Mouse (Mus musculus): ENCODE data around the gene Rxylt1. TPM values are rescaled to one million over a fixed set of nuclear protein-coding genes. Genes with fewer than 3 reads are reported as not detected.
A peak's percentile ranks its signal among the peaks of the same experiment; 100 is the strongest.

Rxylt1 gene
- total and polyA plus RNA-seq, 3 experiments = 4.9 to 38.8 (median 36.4) TPM

DNA sequence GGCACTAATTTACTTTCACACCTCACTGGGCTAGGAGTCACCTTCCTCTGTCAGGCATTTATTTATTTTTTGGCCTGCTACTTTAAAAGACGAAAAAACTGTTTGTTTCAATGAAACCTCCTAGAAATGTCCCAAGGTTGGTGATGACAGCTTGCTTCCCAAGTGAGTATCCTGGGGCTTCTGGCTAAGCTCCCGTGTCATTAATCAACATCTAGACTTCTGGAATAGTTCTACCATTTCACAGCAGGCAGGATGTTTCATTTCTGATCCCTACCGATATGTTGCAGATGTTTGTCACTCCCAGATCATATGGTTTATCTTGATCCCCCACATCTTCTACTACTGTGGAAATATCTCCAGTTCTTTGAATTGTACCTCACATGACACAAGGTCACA lies 9.5 kb upstream of the Rxylt1 start:
- TF ChIP-seq EP300 (IDR thresholded peaks at IDR 0.05; ENCODE audit: insufficient read depth, low read depth, low read length) = no peak
- no peak overlapping the region for H3K4me3 ChIP-seq
- H3K27me3 ChIP-seq (ENCODE audit: control insufficient read depth, insufficient read depth, low read length) = no peaks in the 10 kb centered on the region
- no peak overlapping the region for H3K27ac ChIP-seq
- no peak overlapping the region for H3K9ac ChIP-seq (ENCODE audit: low read depth, low read length)
- 61% methylated on average over 3 of the region's 3 CpGs for WGBS
- DNase-seq = no peak
- intact Hi-C loops (cut with DNase I) = loop anchor here (5.0 kb wide), 2 partner anchors 341 to 421 kb away; partner anchors contain the start of gene Avpr1a
- no peaks in the 10 kb centered on the region for H3K4me1 ChIP-seq (ENCODE audit: control insufficient read depth, insufficient read depth, low read length)
- H3K79me2 ChIP-seq (replicated peaks; ENCODE audit: control insufficient read depth, insufficient read depth, low read length) = no peaks in the 10 kb centered on the region
- H3K36me3 ChIP-seq (ENCODE audit: control insufficient read depth, insufficient read depth, low read length) = no peaks in the 10 kb centered on the region

DNA sequence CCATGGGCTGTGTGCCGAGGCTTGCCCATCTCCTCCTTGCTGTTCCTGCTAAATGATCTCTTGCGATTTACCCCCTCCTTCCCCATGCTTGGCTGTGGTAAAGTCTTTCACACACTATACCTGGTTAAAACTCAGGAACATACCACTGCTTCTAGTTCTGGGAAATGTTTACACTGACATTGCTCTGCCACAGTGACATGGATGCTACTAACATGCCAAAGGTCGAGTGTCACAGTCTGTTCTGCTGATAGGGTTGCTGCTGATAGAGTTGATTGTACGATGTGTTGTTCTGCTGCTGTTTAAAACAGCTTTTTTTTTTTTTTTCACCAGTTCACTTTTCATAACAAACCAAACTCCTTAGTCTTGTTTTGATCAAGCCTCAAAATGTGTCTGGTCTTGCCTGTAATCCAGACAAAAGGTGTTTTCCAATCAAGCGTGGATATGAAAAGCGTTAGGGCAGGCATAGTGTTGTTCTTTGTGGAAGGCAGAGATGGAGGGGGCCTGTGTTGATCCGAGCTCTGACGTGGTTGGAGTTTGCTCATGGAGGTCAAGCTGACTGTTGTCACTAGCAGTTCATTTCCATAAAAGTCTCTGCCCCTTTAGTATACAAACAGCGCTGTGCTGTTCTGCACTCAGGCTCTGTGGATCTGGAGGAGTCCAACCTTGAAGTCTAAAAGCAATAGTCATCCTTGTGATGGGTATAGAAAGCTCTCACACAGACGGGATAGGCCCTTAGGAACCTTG lies 8.9 kb upstream of the Rxylt1 start:
- Histone ChIP-seq H3K9ac (ENCODE audit: low read depth, low read length) (no peak overlapping the region), H3K79me2 (replicated peaks; ENCODE audit: control insufficient read depth, insufficient read depth, low read length) (no peaks in the 10 kb centered on the region), H3K36me3 (ENCODE audit: control insufficient read depth, insufficient read depth, low read length) (no peaks in the 10 kb centered on the region), H3K27me3 (ENCODE audit: control insufficient read depth, insufficient read depth, low read length) (no peaks in the 10 kb centered on the region), H3K4me3 (no peak overlapping the region), H3K4me1 (ENCODE audit: control insufficient read depth, insufficient read depth, low read length) (no peaks in the 10 kb centered on the region), H3K27ac (no peak overlapping the region)
- WGBS = 67% methylated on average over 10 of the region's 10 CpGs
- TF ChIP-seq CTCF (IDR thresholded peaks at IDR 0.05) (no peak), EP300 (IDR thresholded peaks at IDR 0.05; ENCODE audit: insufficient read depth, low read depth, low read length) (no peak), POLR2A (IDR thresholded peaks at IDR 0.05; ENCODE audit: insufficient read depth, low read depth, low read length) (no peak)
- intact Hi-C loops (cut with DNase I) = loop anchor here (5.0 kb wide), 2 partner anchors 341 to 421 kb away; partner anchors contain the start of gene Avpr1a
- no peak for DNase-seq

- peak; percentile 18 to 47 for DNase-seq
- TF ChIP-seq EP300 (IDR thresholded peaks at IDR 0.05; ENCODE audit: insufficient read depth, low read depth, low read length) (0 out of 2 replicates have a peak, but pooled peaks have one; percentile 17), POLR2A (IDR thresholded peaks at IDR 0.05; ENCODE audit: insufficient read depth, low read depth, low read length) (no peak), CTCF (IDR thresholded peaks at IDR 0.05) (peak; percentile 86)
- no peaks in the 10 kb centered on the region for H3K79me2 ChIP-seq (replicated peaks; ENCODE audit: control insufficient read depth, insufficient read depth, low read length)
- no peaks in the 10 kb centered on the region for H3K4me1 ChIP-seq (ENCODE audit: control insufficient read depth, insufficient read depth, low read length)
- WGBS = 3% methylated on average over 3 of the region's 3 CpGs
- H3K27ac ChIP-seq = no peak overlapping the region
- no peak overlapping the region for H3K4me3 ChIP-seq
- H3K27me3 ChIP-seq (ENCODE audit: control insufficient read depth, insufficient read depth, low read length) = no peaks in the 10 kb centered on the region
- no peak overlapping the region for H3K9ac ChIP-seq (ENCODE audit: low read depth, low read length)
- no peaks in the 10 kb centered on the region for H3K36me3 ChIP-seq (ENCODE audit: control insufficient read depth, insufficient read depth, low read length)
- intact Hi-C loops (cut with DNase I) = loop anchor here (5.0 kb wide), 2 partner anchors 342 to 422 kb away; partner anchors contain the start of gene Avpr1a
Observed at GRCm38 (mm10) chr10:122105407-122105806, 8.2 kb upstream of the Rxylt1 start.

DNA sequence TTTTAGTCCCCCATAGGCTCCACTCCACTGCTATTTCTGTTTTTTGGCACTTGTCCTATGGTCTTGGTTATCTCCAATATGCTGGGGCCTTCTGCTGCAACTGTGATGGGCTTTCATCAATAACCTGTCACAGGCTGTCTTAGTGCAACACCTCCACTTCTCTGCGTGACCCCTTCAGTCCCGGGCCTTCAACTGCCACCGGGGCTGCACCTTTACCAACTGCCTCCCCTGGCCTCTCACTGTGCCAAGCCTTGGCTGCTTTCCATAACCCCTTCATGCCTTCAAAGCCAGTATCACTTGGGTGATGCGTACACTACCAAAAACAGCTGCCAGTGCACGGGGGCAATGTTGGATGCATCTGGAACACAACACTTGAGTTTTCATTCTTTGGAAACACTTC lies 5.5 kb upstream of the Rxylt1 start:
- WGBS = 59% methylated on average over 5 of the region's 5 CpGs
- Histone ChIP-seq H3K9ac (ENCODE audit: low read depth, low read length) (no peak overlapping the region), H3K4me3 (no peak overlapping the region), H3K36me3 (ENCODE audit: control insufficient read depth, insufficient read depth, low read length) (no peaks in the 10 kb centered on the region), H3K79me2 (replicated peaks; ENCODE audit: control insufficient read depth, insufficient read depth, low read length) (no peaks in the 10 kb centered on the region), H3K27ac (no peak overlapping the region), H3K27me3 (ENCODE audit: control insufficient read depth, insufficient read depth, low read length) (no peaks in the 10 kb centered on the region), H3K4me1 (ENCODE audit: control insufficient read depth, insufficient read depth, low read length) (no peaks in the 10 kb centered on the region)
- DNase-seq = no peak
- no peak for TF ChIP-seq EP300 (IDR thresholded peaks at IDR 0.05; ENCODE audit: insufficient read depth, low read depth, low read length)
- TF ChIP-seq POLR2A (IDR thresholded peaks at IDR 0.05; ENCODE audit: insufficient read depth, low read depth, low read length) = no peak
- intact Hi-C loops (cut with DNase I) = no loop called here

DNA sequence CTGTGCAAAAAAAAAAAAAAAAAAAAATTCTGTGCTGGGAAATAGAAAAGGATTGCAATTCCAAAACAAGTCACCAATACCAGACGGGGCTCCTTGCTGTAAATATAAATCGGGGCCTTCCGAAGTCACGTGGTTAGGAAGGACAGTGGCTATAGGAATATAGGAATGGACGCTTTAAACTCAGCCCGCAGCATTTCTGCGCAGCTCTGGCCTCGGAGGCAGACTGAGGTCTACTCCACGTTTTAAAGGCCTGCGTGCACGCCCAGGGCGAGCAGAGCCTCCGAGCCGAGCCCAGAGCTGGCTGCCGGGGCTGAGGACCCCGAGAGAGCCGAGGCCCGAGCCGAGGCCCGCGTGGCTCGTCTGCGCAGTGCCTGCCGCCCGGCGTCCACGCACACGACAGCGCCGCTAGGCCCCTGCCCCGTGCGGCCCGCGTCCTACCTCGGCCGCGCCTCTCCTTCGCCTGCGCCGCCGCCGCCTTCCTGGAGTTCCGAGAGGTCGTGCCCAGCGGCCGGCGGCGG lies 650 bp downstream of the Rxylt1 start:
- no peak for TF ChIP-seq POLR2A (IDR thresholded peaks at IDR 0.05; ENCODE audit: insufficient read depth, low read depth, low read length)
- TF ChIP-seq EP300 (IDR thresholded peaks at IDR 0.05; ENCODE audit: insufficient read depth, low read depth, low read length) = no peak
- TF ChIP-seq CTCF (IDR thresholded peaks at IDR 0.05) = no peak
- H3K9ac ChIP-seq (ENCODE audit: low read depth, low read length) = peak overlapping the region; percentile 95
- intact Hi-C loops (cut with DNase I) = no loop called here
- no peaks in the 10 kb centered on the region for H3K79me2 ChIP-seq (replicated peaks; ENCODE audit: control insufficient read depth, insufficient read depth, low read length)
- no peak for DNase-seq
- H3K4me3 ChIP-seq = peak overlapping the region; percentile 57
- peaks cover 9% of the 10 kb centered on the region for H3K36me3 ChIP-seq (ENCODE audit: control insufficient read depth, insufficient read depth, low read length)
- H3K27ac ChIP-seq = peak overlapping the region; percentile 84
- WGBS = under 1% methylated on average over 36 of the region's 48 CpGs
- no peaks in the 10 kb centered on the region; the same call in 1 of the 2 replicates for H3K4me1 ChIP-seq (ENCODE audit: control insufficient read depth, insufficient read depth, low read length)
- H3K27me3 ChIP-seq (ENCODE audit: control insufficient read depth, insufficient read depth, low read length) = no peaks in the 10 kb centered on the region

DNA sequence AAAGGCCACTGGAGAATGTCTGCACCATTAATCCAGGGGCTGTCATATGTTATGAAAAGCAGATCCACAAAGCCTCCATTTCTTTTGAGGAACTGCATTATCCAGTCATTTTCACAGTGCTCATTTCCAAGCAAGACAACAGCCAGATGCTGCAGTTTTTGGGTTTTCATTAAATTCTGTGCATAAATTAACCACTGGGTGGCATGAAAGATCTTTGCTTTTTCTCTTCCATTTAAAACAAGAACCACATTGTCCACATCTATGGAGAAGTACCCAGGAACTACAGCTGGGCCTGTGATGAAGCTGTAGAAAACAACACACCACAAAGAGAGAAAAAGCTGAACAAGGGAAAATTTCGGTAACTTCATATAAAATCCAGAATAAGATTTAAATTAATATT lies 6.7 kb downstream of the Rxylt1 start:
- WGBS = 91% methylated on average over 1 of the region's 1 CpGs
- DNase-seq = no peak
- no peak overlapping the region for H3K9ac ChIP-seq (ENCODE audit: low read depth, low read length)
- intact Hi-C loops (cut with DNase I) = no loop called here
- H3K36me3 ChIP-seq (ENCODE audit: control insufficient read depth, insufficient read depth, low read length) = peaks cover 4% of the 10 kb centered on the region
- no peaks in the 10 kb centered on the region; the same call in 1 of the 2 replicates for H3K4me1 ChIP-seq (ENCODE audit: control insufficient read depth, insufficient read depth, low read length)
- no peaks in the 10 kb centered on the region for H3K27me3 ChIP-seq (ENCODE audit: control insufficient read depth, insufficient read depth, low read length)
- TF ChIP-seq CTCF (IDR thresholded peaks at IDR 0.05) (peak; percentile 25), EP300 (IDR thresholded peaks at IDR 0.05; ENCODE audit: insufficient read depth, low read depth, low read length) (no peak), POLR2A (IDR thresholded peaks at IDR 0.05; ENCODE audit: insufficient read depth, low read depth, low read length) (no peak)
- no peak overlapping the region for H3K4me3 ChIP-seq
- H3K27ac ChIP-seq = no peak overlapping the region
- no peaks in the 10 kb centered on the region for H3K79me2 ChIP-seq (replicated peaks; ENCODE audit: control insufficient read depth, insufficient read depth, low read length)
